Mouse (Mus musculus) embryonic facial prominence, embryonic 12.5 days (tissue): Measurements from ENCODE around the gene Gm4181. TPM values are rescaled to one million over a fixed set of nuclear protein-coding genes. Genes with fewer than 3 reads are reported as not detected.
"Not testable (repeated sequence)": the region's sequence is repeated elsewhere in the genome, so short reads cannot be mapped to it uniquely, and the experiment has no call there.

Source experiments
- ATAC-seq: fragments of 200-750 bp; cut with Nextera tagmentation; 2 replicates; pipeline ENCODE4 v1.8.0; 2017; ENCODE audit not compliant: insufficient number of reproducible peaks, insufficient read depth, low FRiP score, low TSS enrichment
- H3K27ac ChIP-seq: fragments of 300-500 bp; sonication (generic); 2 replicates; pipeline ENCODE4 v1.5.1; 2016; ENCODE audit warnings: mild to moderate bottlenecking
- H3K27me3 ChIP-seq: fragments of 300-500 bp; sonication (generic); 2 replicates; pipeline ENCODE4 v1.6.1; 2016; ENCODE audit warnings: mild to moderate bottlenecking, moderate library complexity
- H3K36me3 ChIP-seq: fragments of 300-500 bp; sonication (generic); 2 replicates; pipeline ENCODE4 v1.6.1; 2016; ENCODE audit warnings: mild to moderate bottlenecking
- H3K4me1 ChIP-seq: fragments of 300-500 bp; sonication (generic); 2 replicates; pipeline ENCODE4 v1.6.1; 2016
- H3K4me2 ChIP-seq: fragments of 300-500 bp; sonication (generic); replicated peaks from 2 replicates; pipeline ENCODE4 v1.6.1; 2016; ENCODE audit warnings: mild to moderate bottlenecking, moderate library complexity
- H3K4me3 ChIP-seq: fragments of 300-500 bp; sonication (generic); 2 replicates; pipeline ENCODE4 v1.5.1; 2016; ENCODE audit warnings: mild to moderate bottlenecking
- H3K9ac ChIP-seq: fragments of 300-500 bp; sonication (generic); 2 replicates; pipeline ENCODE4 v1.6.1; 2016; ENCODE audit warnings: mild to moderate bottlenecking, moderate library complexity
- H3K9me3 ChIP-seq: fragments of 300-500 bp; sonication (generic); 2 replicates; pipeline ENCODE4 v1.6.1; 2016; ENCODE audit warnings: mild to moderate bottlenecking, moderate library complexity
- WGBS: fragments of 180-500 bp; shearing (Covaris S2); methylation state at CpG from one replicate; pipeline ENCODE4 v1.1.7; 2016; 5-methylcytosine and 5-hydroxymethylcytosine counted together
- polyA plus RNA-seq: library from polyadenylated mRNA; unstranded; fragments of >200 nt; fragmentation: Nextera tagmentation; extraction: Ambion mirVana; gene quantifications from 2 replicates; pipeline ENCODE4 v1.2.1, GENCODE M21; 2016

Gene Gm4181
- polyA plus RNA-seq: not detected in 2 replicates

DNA sequence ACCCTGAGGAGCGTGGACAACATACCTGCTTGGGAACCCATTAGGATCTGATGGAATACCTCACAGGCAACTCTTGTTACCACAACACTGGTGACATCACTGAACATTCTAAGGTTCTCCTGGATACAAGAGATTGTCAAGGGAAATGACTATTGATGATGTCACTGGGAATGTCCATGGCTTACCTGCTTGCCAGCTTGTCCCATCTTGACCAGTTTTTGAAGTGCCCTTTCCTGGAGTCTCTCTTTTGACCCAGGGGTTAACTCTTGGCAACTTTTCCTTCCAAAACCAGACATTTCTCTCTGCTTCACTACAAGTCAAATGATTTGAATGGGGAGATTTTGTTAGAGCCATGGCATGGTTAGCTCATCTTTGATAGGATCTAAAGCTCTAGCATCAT lies at the start of gene Gm4181:
TSS of gene Gm4181 (minus strand) at position 101 of the 400 bp plus-strand sequence.
- not testable (repeated sequence) for H3K27ac ChIP-seq, ATAC-seq, H3K36me3 ChIP-seq, H3K4me3 ChIP-seq, H3K27me3 ChIP-seq, H3K4me1 ChIP-seq, H3K9me3 ChIP-seq, H3K9ac ChIP-seq, H3K4me2 ChIP-seq
- 75% methylated on average over 1 of the region's 1 CpGs for WGBS

DNA sequence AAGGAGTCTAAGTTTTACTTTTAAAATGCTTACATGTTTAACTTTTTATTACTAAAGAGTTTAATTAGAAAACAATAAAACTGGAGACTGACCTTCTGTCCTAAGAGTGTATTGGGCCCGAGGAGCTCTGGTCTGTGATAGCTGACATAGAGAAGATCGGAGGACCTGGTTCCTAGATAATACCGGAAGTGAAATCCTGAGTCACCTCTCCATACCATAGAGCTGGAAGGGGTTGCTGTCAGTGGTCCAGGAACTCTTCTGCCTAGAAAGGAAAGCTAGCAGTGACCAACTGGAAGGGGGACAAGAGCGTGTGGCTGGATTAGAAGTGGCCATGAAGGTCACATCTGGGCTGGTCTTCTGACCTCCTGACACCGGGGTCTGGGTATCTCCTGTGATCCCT lies 41.8 kb upstream of the Gm4181 start:
- H3K9ac ChIP-seq: no peak overlapping the region
- no peaks in the 10 kb centered on the region for H3K27me3 ChIP-seq
- no peak overlapping the region for H3K27ac ChIP-seq
- H3K9me3 ChIP-seq: no peaks in the 10 kb centered on the region
- ATAC-seq: no peak
- H3K4me1 ChIP-seq: no peaks in the 10 kb centered on the region
- no peak overlapping the region for H3K4me2 ChIP-seq
- no peak overlapping the region for H3K4me3 ChIP-seq
- no peaks in the 10 kb centered on the region for H3K36me3 ChIP-seq
- 89% methylated on average over 5 of the region's 5 CpGs for WGBS

DNA sequence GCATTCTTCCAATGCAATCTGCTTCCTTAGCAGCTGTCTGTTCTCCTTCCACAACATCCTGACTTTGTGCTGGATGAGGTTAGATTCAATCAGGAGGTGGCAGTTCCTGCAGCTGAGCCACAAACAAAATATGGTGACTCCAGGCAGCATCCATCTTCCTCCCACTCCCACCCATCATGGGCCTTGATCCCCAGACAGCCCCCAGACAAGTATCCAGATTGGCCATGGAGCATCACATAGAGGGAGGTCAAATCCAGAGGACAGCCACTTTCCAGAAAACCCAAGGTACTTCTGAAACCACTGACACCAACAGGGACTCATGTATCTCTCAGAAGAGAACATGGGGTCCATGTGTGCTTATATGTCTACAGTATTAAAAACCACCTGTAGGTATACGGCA lies 3.0 kb downstream of the Gm4181 start:
- H3K4me2 ChIP-seq, H3K4me3 ChIP-seq, H3K36me3 ChIP-seq, H3K4me1 ChIP-seq, H3K9me3 ChIP-seq, H3K27ac ChIP-seq, H3K27me3 ChIP-seq, H3K9ac ChIP-seq, ATAC-seq: not testable (repeated sequence)
- WGBS: 93% methylated on average over 1 of the region's 1 CpGs

DNA sequence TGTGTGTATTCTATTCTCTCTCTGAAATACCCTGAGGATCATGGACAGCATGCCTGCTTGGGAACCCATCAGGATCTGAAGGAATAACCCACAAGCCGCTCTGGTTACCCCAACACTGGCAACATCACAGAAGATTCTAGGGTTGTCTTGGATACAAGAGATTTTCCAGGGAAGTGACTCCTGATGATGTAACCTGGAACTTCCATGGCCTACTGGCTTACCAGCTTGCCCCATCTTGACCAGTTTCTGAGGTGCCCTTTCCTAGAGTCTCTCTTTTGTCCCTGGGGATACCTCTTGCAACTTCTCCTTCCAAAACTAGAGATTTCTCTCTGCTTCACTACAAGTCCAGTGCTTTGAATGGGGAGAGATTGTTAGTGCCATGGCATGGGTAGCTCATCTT lies 24.3 kb downstream of the Gm4181 start, which contains the start of gene Gm17078:
TSS of gene Gm17078 (minus strand) at position 101 of the 400 bp plus-strand sequence.
- Histone ChIP-seq H3K9me3 (no peaks in the 10 kb centered on the region), H3K4me1 (no peaks in the 10 kb centered on the region), H3K4me2 (no peak within 1 kb of the TSS), H3K9ac (no peak within 1 kb of the TSS), H3K4me3 (no peak within 1 kb of the TSS), H3K36me3 (no peaks in the 10 kb centered on the region), H3K27me3 (no peaks in the 10 kb centered on the region), H3K27ac (no peak within 1 kb of the TSS)
- ATAC-seq: no peak
- WGBS: 81% methylated on average over 1 of the region's 1 CpGs

DNA sequence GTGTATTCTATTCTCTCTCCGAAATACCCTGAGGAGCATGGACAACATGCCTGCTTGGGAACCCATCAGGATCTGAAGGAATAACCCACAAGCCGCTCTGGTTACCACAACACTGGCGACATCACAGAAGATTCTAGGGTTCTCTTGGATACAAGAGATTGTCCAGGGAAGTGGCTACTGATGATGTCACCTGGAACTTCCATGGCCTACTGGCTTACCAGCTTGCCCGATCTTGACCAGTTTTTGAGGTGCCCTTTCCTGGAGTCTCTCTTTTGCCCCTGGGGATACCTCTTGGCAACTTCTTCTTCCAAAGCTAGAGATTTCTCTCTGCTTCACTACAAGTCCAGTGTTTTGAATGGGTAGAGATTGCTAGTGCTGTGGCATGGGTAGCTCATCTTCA lies 43.4 kb downstream of the Gm4181 start, which contains the start of gene Gm17174:
TSS of gene Gm17174 (minus strand) at position 101 of the 400 bp plus-strand sequence.
- ATAC-seq, H3K9ac ChIP-seq, H3K27me3 ChIP-seq, H3K4me3 ChIP-seq, H3K36me3 ChIP-seq, H3K4me2 ChIP-seq, H3K9me3 ChIP-seq, H3K4me1 ChIP-seq, H3K27ac ChIP-seq: not testable (repeated sequence)
- WGBS: 94% methylated on average over 4 of the region's 4 CpGs

Other genes with a start within 250 kb of the Gm4181 start
- gene Vmn2r88, start 224.8 kb downstream of the Gm4181 start, polyA plus RNA-seq: not detected in 2 replicates
- gene Vmn2r89, start 183.8 kb downstream of the Gm4181 start, polyA plus RNA-seq: not detected in 2 replicates
- not detected in 2 replicates for gene Gm5622, start 82.9 kb downstream of the Gm4181 start, polyA plus RNA-seq
- not detected in 2 replicates for gene Gm17175, start 61.6 kb downstream of the Gm4181 start, polyA plus RNA-seq
- gene Gm17174, start 43.5 kb downstream of the Gm4181 start, polyA plus RNA-seq: not detected in 2 replicates
- not detected in 2 replicates for gene Gm17078, start 24.4 kb downstream of the Gm4181 start, polyA plus RNA-seq
- gene Gm17079, start 59.8 kb upstream of the Gm4181 start, polyA plus RNA-seq: not detected in 2 replicates
- not detected in 2 replicates for gene Gm5800, start 81.5 kb upstream of the Gm4181 start, polyA plus RNA-seq
- gene Ang4, start 137.9 kb upstream of the Gm4181 start, polyA plus RNA-seq: not detected in 2 replicates
- not detected in 2 replicates for gene AY358078, start 164.4 kb upstream of the Gm4181 start, polyA plus RNA-seq
- not detected in 2 replicates for gene Ear6, start 218.0 kb upstream of the Gm4181 start, polyA plus RNA-seq
- 55.5 and 56.8 TPM in 2 replicates for gene Mettl17, start 249.2 kb upstream of the Gm4181 start, polyA plus RNA-seq